Mouse (Mus musculus): ENCODE data around the gene Dnajb2.

Dnajb2 gene

DNA sequence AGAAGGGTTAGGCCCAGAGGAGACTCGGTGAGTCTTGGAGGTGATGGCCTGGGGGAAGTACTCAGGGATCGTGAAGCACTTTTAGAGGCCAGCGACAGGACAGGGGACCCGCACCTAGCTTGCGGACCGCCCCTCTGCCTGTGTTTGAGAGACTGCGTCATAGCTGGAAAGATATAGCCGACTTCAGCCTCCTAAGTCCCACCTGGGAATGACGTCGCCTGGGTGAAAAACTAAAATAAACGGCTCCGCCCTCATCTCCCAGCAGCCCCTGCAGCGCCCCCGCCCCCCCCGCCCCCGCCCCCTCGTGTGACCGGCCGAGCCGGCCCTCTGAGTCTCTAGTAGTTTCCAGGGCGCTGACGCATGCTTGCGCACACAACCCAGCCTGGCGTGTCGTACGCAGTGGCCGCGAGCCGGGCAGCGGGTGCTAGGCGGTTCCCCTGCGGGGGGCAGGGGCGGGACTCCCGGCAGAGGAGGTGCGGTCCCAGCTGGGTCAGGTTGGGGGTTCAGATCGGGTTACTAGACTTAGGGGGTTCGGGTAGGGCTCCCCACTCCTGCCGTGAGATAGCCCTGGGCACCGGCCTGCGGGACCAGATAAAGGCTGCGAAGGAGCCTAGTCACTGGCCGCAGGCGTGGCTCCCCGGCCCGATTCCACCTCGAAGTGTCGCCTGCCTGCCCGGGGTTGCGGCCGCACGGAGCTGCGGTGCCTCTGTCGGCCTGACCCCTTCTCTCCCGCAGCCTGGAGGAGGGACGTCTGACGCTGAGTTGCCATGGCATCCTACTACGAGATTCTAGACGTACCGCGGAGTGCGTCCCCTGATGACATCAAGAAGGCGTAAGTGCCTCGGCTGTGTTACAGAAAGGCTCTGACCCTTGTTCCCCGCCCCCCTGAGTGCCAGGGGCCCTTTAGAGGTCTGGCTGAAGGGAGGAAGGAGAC, at the start of gene Dnajb2:
Gene Dnajb2 (plus strand): TSS at position 290 of the 934 bp plus-strand sequence.
- peak; percentile 85 for DNase-seq (ENCODE audit: extremely low spot score)

DNA sequence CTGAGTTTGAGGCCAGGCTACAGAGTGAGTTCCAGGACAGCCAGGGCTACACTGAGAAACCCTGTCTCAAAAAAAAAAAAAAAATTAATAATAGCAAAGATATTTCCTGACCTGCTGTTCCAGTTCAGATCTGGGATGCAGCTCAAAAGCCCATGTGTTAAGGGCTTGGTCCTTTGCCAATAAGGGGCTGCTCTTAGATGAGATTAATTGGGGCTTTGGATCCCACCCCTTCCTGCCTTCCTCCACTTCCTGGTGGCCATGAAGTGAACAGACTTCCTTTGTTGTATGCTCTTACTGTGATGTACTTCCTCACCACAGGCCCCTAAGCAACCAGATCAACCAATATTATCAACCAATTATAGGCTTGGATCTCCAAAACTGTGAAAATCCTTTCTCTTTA, 49.1 kb upstream of the Dnajb2 start:
- no peak for DNase-seq (ENCODE audit: extremely low spot score)

DNA sequence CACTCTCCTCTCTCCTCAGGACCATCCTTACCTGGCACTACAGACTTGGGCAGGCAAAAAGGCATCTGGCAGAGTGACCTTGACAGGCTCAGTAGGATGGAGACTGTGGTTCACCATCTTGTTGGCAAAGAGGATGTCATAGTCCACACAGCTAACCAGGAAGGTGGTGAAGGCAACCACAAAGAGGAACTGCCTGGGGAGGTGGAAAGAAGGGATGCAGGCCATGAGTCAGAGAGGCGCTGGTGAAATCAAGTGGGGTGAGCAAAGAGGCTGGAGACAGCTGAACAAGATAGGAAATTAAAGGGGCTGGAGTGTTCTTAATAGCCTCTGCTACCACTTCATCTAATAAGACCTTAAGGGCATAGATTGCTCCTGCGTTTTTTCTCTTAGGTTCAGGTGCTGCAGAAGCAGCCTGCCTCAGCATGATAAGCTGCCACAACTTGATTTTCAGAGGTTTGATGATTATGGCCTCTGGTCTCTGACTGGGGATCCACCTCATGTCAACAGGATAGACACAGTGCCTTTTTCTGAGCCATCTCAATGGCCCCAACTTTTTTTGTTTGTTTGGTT, 48.2 kb upstream of the Dnajb2 start:
- no peak for DNase-seq (ENCODE audit: extremely low spot score)

DNA sequence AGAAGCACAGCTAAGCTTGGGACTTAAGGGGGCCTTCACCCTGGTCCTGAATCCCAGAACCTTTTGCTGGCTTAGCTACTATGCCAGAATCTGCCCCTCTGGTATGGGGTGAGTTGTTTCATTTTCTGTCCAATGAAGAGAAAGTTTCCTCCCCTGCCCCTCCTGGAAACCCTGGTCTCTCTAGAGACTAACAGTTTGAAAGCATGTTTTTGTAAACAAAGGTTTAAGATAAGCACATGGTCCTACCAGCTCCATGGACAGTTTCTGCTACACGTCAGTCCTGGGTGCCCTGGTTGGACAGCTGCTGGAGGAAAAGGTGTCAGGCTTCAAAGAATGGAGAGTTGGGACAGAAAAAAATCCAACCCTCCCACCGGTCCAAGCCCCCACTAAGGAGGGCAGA, 45.6 kb upstream of the Dnajb2 start:
- no peak for DNase-seq (ENCODE audit: extremely low spot score)

DNA sequence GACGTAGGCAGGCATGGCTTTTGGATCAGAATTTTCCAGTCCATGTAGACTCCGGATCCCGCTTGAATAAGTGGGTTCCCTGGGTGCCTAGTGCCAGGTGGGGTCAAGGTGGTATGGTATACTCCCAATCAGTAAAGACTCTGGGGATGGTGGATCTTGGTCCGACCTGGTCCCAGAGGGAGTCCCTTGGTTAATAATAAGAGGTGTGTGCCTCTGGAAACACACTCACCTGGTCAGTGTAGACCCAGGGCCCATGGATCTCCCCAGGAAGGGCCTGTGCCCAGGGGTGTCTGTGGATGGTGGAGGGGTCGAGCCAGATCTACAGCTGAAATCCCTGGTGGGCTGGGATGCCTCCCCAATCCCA, 45.0 kb upstream of the Dnajb2 start:
- no peak for DNase-seq (ENCODE audit: extremely low spot score)

DNA sequence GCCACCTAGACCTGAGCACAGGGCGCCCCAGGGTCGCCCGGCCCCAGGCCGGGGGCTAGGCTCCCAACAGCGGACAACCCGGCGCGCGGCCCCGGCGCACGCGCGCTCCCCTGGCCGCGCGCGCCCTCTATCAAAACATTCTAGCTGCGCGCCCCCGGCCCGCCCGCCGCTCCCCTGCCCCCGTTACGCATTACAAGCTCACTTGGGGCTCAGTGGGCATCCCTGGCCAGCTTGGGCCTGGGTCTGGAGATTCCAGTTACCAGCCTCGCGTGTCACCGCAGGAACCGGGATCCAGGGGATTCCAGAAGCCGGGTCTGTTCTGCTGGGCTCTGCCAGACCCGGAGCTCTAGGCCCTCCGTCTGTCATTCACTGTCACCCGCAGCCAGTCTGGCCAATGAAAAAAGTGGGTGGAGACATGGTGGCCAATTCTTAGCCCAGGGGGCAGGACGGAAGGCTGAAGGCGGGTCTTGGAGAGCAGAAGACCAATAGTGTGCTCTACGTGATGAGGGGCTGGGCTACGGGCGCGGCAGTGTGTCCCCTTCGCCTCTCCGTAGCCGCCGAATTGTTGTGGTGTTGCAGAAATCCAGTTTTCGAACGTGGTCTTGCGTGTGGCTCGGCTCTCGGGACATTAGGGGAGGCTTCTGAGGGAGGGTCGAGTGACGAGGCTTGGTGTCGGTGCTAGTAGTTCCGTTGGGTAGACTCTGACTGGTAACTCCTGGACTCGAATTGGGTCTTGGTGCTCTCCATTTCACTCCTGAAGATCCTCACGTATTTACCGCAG, 44.4 kb upstream of the Dnajb2 start, which contains the start of the genes Ankzf1 and Atg9a:
Gene Ankzf1 (plus strand): TSS at position 530 of the 781 bp plus-strand sequence.
Gene Atg9a (minus strand): TSS at position 575 of the 781 bp plus-strand sequence.
- peak; percentile 96 for DNase-seq (ENCODE audit: extremely low spot score)

DNA sequence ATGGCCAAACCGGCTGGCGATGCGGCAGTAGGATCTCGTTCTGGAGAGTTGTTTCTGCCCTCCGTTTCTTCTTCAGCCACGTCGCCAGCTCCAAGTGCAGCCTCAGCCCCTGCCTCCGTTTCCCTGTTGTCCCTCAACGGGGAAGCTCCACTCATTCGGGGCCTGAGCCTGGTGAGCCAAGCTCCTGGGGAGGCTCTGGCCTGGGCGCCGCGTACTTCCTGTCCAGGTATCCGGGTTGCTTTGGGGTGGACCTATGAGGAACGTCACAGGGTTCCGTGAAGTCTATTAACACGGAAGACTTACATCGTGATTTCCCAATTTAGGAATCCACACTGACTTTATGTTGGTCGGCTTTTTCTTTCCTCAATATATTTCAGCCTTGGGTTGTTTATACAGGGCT, 43.8 kb upstream of the Dnajb2 start:
- DNase-seq (ENCODE audit: extremely low spot score): no peak

DNA sequence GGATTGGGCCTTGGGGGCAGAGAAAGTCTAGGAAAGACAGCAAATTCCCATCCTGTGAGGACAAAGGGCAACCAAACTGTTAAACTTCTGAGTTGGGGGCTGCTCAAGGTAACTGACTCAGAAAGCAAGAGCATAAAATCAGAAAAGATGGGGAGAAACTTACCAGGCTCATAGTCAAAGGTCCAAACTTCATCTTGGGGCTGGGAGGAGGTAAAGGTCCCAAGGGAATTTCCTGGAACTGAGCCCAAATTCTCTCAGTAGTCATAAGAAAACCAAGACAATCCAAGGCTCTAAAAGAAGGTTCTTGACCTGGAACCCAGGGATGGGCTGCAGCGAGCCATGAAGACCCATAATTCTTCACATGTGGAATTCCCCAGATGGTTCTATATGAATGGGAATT, 35.0 kb upstream of the Dnajb2 start:
- DNase-seq (ENCODE audit: extremely low spot score): no peak

DNA sequence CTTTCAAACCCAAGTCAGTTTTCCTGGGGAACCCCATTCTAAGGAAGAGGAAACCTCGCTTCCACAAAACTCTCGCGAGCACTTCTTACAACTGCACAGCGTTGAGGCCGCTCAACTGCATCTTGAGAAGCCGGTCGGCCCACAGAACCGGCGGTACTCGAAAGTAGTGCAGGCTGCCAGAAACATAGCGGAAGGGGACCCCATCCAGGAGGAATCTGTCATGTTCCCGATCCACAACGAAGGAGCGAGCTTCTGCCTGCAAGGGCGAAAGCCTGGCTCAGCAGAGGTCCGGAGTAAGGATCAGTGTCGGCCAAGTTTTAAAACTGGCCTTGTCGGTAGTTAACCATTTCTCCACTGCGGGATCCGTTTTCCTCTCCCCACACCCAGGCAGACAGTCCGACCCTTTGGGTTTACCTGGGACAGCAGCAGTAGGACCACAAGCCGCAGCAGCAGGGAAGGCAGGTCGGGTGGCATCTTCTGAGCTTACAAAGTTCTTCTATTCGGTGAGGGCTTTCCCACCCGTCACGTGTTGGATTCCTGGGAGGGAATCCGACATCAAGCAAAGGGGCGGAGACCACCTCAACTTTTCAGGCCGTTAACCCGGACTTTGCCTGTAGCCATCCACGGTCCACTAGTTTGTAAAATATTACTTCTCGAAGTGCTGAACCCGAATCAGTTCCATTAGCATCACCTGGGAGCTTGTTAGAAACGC, 27.1 kb upstream of the Dnajb2 start:
- DNase-seq (ENCODE audit: extremely low spot score): peak; percentile 35

DNA sequence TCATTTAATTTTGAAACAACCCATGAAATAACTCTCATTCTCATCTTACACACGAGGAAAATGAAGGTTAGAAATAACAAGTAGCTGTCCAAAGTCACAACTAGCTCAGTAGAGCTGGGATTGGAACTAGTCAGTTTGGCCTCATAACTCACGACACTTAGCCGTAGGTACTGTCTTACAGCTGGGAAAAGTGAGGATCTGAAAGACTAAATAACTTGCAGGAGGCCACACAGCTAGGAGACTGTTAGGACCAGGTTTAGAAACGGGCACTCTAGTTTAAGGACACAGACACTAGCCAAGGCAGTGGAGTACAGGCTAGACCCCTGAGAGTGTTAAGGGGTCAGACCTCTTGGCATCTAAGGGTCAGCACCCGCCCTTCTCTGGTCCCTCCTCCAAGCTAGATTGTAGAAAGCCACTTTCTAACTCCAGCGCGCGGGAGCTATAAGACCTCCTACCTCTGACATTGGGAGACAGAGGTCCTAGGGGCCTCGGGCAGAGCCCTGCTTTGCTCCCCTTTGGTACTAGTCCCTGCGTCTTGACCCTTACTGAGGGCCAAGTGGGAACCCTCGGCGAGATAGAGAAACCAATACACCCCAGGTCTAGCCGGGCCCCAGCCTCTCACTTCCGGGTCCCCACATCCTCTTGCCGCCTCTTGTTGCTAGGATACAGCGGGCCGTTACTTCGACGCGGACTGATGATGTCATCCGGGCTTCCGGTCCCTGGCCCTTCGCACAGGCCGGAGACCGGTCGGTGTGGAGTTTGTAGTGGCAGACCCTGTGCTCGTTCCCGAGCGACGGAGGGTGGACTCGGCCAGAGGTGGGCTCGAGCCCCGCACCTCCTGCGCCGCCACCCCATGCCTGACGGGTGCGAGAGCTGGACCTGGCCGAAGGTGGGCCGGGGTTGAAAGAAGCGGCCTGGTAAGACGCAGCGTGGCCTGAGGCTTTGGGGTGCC, 25.8 kb upstream of the Dnajb2 start, which contains the start of the genes Glb1l and Stk16:
Gene Glb1l (minus strand): TSS at position 678 of the 952 bp plus-strand sequence.
Gene Stk16 (plus strand): TSS at position 703 of the 952 bp plus-strand sequence.
- peak; percentile 95 for DNase-seq (ENCODE audit: extremely low spot score)

DNA sequence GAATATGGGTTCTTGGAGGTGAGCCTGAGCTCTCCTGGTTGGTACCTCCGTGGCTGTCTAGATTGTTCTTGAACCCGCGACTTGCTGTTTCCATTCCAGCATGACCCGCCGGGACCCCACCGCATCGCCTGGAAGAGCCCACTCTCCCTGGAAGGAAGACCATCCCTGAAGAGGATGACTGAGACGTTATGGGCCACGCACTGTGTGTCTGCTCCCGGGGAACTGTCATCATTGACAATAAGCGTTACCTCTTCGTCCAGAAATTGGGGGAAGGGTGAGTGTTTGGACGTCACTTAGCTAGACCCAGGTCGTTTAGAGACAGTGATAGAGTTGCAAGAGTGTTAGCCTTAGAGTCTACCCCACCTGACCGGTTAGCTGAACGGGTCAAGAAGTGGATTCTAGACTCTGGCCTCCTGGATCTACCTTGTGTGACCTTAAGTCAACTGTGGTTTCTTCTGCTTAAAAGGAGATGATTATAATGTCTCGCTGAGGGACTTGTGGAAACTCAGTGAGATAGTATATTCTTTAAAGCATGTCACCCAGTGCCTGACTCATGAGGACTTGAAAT, 25.0 kb upstream of the Dnajb2 start:
- no peak for DNase-seq (ENCODE audit: extremely low spot score)

DNA sequence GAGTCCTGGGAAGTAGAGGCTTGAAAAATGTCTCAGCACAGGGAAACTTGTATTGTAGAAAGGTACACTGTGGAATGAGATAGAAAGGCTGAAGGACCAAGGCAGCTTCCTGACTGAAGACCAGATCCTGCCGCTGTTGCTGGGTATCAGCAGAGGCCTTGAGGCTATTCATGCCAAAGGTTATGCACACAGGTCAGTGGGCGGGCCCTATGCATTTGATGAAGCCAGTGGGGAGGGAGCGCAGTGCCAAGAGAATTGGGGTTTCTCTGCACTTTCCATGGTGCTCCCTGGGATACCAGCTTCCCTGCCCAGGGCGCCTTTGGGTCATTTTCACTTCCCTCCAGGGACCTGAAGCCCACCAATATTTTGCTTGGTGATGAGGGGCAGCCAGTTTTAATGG, 23.7 kb upstream of the Dnajb2 start:
- no peak for DNase-seq (ENCODE audit: extremely low spot score)

DNA sequence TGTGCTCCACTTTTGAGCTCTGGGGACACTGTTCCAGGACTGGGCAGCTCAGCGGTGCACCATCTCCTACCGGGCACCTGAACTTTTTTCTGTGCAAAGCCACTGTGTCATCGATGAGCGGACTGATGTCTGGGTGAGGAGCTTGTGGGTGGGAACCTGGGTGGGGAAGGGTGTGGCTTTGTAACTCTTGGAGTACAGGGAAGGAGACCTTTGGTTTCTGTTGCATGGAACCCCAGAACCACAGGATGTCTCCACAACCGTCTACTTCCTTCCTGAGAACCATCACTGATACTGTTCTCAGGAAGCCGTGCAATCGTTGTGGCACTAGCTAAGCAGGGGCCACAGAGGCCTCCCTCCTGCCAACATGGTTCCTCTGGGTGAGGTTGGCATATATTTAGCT, 23.1 kb upstream of the Dnajb2 start:
- DNase-seq (ENCODE audit: extremely low spot score): no peak

DNA sequence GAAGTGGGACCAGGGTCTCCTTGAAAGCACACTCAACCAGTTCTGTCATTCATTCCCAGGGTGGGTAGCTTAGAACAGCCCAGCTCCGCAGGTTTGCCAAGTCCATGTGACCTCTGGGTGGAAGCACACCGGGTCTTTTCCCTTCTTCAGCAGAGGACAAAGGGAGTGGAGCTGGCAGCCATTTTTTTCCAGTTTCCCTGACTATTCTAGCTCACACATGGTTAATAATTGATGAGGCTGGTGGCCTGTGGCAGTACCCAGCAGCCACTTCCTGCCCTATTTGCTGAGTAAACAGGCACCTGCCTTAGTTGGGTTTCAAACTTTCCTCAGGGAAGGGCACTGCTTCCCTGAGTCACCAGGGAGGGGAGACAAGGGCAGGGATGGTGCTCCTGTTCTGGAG, 21.8 kb upstream of the Dnajb2 start:
- no peak for DNase-seq (ENCODE audit: extremely low spot score)

DNA sequence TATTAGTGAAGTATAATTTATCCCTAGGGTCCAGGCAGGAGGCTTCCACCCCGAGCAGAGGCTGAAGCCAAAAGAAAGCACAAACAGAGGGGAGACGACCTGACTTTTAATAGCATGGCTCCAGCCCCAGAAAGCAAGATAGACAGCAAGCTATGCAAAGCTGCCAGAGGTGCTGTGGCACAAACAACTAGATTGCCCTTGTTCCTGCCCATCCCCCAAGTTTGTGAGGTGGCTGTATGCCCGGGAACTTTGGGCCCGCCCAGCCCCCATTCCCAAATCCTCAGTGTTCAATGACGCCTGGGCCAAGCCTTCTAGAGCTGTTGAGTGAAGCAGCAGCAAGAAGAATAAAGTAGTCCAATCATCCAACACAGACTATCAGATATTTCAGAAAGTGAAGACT, 21.3 kb upstream of the Dnajb2 start:
- DNase-seq (ENCODE audit: extremely low spot score): no peak

DNA sequence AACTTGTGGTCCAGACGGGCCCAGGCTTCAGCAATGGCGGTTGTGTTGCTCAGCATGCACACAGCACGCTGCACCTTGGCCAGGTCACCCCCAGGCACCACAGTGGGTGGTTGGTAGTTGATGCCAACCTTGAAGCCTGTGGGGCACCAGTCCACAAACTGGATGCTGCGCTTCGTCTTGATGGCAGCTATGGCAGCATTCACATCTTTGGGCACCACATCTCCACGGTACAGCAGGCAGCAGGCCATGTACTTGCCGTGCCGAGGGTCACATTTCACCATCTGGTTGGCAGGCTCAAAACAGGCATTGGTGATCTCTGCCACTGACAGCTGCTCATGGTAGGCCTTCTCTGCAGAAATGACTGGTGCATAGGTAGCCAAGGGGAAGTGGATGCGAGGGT, 20.4 kb upstream of the Dnajb2 start:
- DNase-seq (ENCODE audit: extremely low spot score): no peak

DNA sequence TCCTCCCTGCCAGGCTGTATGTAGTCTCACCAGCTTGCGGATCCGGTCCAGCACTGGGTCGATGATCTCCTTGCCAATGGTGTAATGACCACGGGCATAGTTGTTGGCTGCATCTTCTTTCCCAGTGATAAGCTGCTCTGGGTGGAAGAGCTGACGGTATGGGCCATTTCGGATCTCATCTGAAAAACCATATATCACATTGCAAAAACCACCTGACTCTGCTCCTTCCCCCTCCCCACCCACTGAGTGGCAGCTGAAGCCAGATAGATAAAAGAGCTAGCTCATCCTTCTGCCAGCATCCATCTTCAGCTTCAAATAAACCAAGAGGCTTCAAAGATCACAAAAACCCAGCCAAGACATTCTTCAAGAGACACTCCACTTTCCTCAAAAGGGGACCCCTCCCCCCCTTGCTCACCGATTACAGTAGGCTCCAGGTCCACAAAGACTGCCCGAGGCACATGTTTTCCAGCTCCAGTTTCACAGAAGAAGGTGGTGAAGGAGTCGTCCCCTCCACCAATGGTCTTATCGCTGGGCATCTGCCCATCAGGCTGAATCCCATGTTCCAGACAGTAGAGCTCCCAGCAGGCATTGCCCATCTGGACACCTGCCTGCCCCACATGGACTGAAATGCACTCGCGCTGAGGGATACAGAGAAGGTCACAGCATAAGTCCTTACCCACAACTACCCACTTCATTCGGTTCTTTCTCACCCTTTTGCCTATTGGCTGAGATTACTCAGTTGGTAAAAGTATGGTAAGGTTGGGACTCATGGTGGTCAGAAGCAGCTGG, 19.2 kb upstream of the Dnajb2 start:
- no peak for DNase-seq (ENCODE audit: extremely low spot score)

DNA sequence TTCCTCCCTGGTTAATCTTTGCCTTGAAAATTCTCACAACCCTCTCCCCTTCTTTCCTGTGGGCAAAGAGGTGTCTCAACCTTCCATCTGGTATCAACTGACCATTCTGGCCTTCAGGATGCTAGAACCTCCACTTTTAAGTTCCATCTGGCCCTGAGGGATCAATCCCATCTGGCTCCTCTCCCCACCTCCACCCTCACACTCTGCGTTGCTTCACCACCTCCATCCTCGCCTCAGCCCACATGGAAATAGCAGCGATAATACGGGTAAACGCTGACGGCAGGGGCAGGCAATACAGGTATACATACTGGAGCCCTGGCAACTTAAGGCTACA, 18.3 kb upstream of the Dnajb2 start:
- no peak for DNase-seq (ENCODE audit: extremely low spot score)

DNA sequence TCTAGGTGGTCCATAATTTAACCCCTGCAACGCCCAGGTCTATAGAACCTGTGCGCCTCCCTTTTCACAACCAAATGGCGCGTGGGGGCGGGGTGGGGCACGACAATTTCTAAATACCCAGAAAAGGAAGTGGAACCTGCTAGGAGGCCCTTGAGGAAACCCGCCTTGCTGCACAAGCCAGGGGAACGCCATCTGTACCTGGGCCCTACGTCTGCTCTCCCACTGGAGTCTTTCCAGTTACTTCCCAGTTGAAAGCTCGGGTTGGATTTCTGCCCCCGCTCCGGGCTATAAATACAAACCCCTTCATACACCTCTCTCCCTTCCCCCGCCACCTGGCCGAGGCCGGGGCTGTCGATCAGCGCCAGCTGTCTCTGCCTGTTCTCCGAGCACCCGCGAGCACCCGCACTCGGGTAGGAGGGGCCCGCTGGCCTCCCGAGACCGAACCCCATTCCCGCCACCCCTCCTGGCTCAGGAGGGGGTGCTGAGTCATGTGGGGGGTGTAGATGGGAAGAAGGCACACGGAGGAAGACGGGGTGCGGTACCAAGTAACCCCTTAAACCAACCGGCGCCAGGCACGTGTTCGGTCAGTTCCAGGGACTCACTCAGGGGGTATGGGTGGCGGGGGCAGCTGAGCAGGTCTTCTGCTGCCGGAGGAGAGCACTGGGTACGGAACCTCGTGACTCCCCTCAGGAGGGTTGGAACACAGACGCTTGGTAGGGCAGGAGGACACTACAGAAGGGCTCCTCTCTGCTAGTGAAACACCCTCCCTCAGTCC, 17.8 kb upstream of the Dnajb2 start:
- DNase-seq (ENCODE audit: extremely low spot score): peak; percentile 15
